Mouse (Mus musculus): ENCODE measurements around the gene Celf3. TPM values are rescaled to one million over a fixed set of nuclear protein-coding genes. Genes with fewer than 3 reads are reported as not detected.

Gene Celf3
- polyA plus RNA-seq, 1 experiment from 2014 or later: 0.24 TPM

GRCm38 (mm10) chr3:94463926-94464578 is 14.0 kb upstream of the Celf3 start:
- H3K27me3 ChIP-seq: peaks cover 3% of the 10 kb centered on the region; the same call in 1 of the 2 replicates
- H3K9ac ChIP-seq: no peak overlapping the region
- H3K9me3 ChIP-seq (replicated peaks): no peaks in the 10 kb centered on the region
- no peaks in the 10 kb centered on the region for H3K36me3 ChIP-seq (replicated peaks)
- no peak overlapping the region for H3K27ac ChIP-seq (replicated peaks)
- H3K4me3 ChIP-seq (replicated peaks): no peak overlapping the region
- WGBS (ENCODE audit: insufficient replicate concordance): 66% methylated on average over 11 of the region's 11 CpGs
- no peaks in the 10 kb centered on the region for H3K4me1 ChIP-seq (replicated peaks)
- no peak overlapping the region for H3K4me2 ChIP-seq
- ATAC-seq (ENCODE audit: insufficient read depth): no peak

- Histone ChIP-seq H3K4me2 (no peak overlapping the region), H3K27me3 (no peaks in the 10 kb centered on the region)
- 65% methylated on average over 13 of the region's 13 CpGs for WGBS (ENCODE audit: insufficient replicate concordance)
Observed at GRCm38 (mm10) chr3:94465632-94466430, 12.3 kb upstream of the Celf3 start.

DNA sequence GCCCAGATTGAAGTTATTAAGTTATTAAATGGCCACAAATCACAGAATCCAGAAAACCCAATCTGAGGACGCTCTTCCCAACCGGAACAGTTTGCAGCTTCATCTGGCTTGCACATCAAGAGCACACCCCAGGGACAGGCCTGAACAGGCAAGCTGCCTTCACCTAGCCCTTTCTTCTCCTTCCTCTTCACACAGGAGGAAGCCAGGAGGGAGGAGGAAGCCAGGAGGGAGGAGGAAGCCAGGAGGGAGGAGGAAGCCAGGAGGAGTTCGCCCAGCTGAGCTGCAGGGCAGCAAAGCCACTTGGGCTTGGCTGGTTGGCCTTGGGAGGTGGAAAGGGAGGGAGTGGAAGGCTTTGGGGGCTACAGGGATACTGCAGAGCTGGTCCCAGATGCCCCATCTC is 9.2 kb upstream of the Celf3 start:
- no peak for ATAC-seq (ENCODE audit: insufficient read depth)

More at GRCm38 (mm10) chr3:94465632-94466430, 12.3 kb upstream of the Celf3 start:
- no peak overlapping the region for H3K27ac ChIP-seq (replicated peaks)
- H3K9ac ChIP-seq: no peak overlapping the region
- no peaks in the 10 kb centered on the region for H3K36me3 ChIP-seq (replicated peaks)
- H3K9me3 ChIP-seq (replicated peaks): no peaks in the 10 kb centered on the region
- no peak overlapping the region for H3K4me3 ChIP-seq (replicated peaks)
- H3K4me1 ChIP-seq (replicated peaks): no peaks in the 10 kb centered on the region
- no peak for ATAC-seq (ENCODE audit: insufficient read depth)

GRCm38 (mm10) chr3:94472447-94473114 is 5.5 kb upstream of the Celf3 start:
- no peak overlapping the region for H3K4me3 ChIP-seq (replicated peaks)
- H3K4me1 ChIP-seq (replicated peaks): no peaks in the 10 kb centered on the region
- H3K9ac ChIP-seq: no peak overlapping the region
- no peaks in the 10 kb centered on the region for H3K9me3 ChIP-seq (replicated peaks)
- H3K36me3 ChIP-seq (replicated peaks): no peaks in the 10 kb centered on the region
- 16% methylated on average over 28 of the region's 28 CpGs for WGBS (ENCODE audit: insufficient replicate concordance)
- H3K27me3 ChIP-seq: peaks cover 13% of the 10 kb centered on the region; the same call in 1 of the 2 replicates
- no peak overlapping the region for H3K4me2 ChIP-seq
- ATAC-seq (ENCODE audit: insufficient read depth): no peak
- no peak overlapping the region for H3K27ac ChIP-seq (replicated peaks)

More for the DNA sequence above, 9.2 kb upstream of the Celf3 start:
- Histone ChIP-seq H3K4me3 (replicated peaks) (no peak overlapping the region), H3K36me3 (replicated peaks) (no peaks in the 10 kb centered on the region), H3K4me1 (replicated peaks) (no peaks in the 10 kb centered on the region), H3K27me3 (peaks cover 13% of the 10 kb centered on the region; the same call in 1 of the 2 replicates), H3K9me3 (replicated peaks) (no peaks in the 10 kb centered on the region), H3K9ac (no peak overlapping the region), H3K4me2 (no peak overlapping the region), H3K27ac (replicated peaks) (no peak overlapping the region)
- WGBS (ENCODE audit: insufficient replicate concordance): 34% methylated on average over 3 of the region's 3 CpGs

DNA sequence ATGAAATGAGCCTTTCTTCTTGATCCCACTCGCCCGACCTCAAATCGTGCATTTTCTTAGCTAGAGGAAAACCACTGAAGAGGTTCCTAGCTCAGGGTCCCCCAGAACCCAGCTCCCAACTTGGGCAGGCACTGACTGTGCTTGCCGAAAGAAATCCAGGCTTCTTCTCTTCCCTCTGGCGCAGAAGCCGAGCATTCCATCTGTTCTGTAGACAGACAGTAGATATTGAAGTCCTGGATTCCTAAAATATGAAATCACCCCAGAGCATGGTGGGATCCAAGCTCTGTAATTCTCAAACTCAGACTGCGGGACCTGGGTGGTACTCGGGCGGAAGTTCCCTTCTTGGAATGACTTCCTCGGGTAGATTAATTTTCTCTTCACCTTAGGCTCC is 5.0 kb upstream of the Celf3 start:
- Histone ChIP-seq H3K4me3 (replicated peaks) (no peak overlapping the region), H3K4me2 (no peak overlapping the region), H3K9me3 (replicated peaks) (no peaks in the 10 kb centered on the region), H3K36me3 (replicated peaks) (no peaks in the 10 kb centered on the region), H3K4me1 (replicated peaks) (peaks cover 5% of the 10 kb centered on the region; the same call in 1 of the 2 replicates), H3K27me3 (peaks cover 18% of the 10 kb centered on the region; the same call in 1 of the 2 replicates), H3K9ac (no peak overlapping the region), H3K27ac (replicated peaks) (no peak overlapping the region)
- WGBS (ENCODE audit: insufficient replicate concordance): 52% methylated on average over 10 of the region's 10 CpGs
- no peak for ATAC-seq (ENCODE audit: insufficient read depth)

GRCm38 (mm10) chr3:94473567-94474232 is 4.4 kb upstream of the Celf3 start:
- Histone ChIP-seq H3K4me2 (no peak overlapping the region), H3K36me3 (replicated peaks) (no peaks in the 10 kb centered on the region), H3K9me3 (replicated peaks) (no peaks in the 10 kb centered on the region), H3K4me3 (replicated peaks) (no peak overlapping the region), H3K4me1 (replicated peaks) (peaks cover 9% of the 10 kb centered on the region; the same call in 1 of the 2 replicates), H3K9ac (no peak overlapping the region), H3K27me3 (peaks cover 24% of the 10 kb centered on the region), H3K27ac (replicated peaks) (no peak overlapping the region)
- WGBS (ENCODE audit: insufficient replicate concordance): 40% methylated on average over 5 of the region's 5 CpGs
- no peak for ATAC-seq (ENCODE audit: insufficient read depth)

DNA sequence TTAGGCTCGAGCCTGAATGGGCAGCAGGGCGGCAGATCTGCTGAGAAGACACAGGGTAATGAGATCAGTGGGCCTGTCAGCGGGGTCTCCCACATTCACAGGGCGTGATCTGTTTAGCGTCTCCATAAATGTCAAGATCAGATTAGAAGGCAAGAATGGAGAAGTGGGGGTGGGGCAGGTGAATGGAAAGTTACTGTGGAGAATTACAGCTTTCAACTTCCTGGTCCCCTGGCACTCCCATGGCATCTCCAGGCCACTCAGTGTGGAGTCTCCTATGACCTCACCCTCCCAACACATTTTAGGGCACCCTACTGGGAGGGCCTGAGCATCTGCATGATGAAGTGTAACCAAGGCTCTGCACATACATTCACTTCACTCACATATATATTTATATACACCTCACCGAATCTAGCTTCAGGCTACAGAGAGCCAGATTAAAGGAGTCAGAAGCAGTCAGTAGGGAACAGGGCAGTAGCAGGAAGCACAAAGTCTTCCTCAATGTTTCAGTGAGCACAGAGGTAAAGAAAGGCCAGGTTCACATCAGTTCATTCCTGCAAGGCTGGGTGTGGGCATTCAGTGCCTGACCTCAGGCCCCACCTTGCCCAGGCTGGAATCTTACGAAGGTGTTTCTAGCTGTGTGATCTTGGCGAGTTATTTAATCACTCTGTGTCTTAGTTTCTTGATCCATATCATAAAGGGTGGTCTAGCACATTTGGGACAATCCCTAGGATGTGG is 1.6 kb upstream of the Celf3 start:
- Histone ChIP-seq H3K4me2 (no peak overlapping the region), H3K9ac (no peak overlapping the region), H3K9me3 (replicated peaks) (no peaks in the 10 kb centered on the region), H3K27ac (replicated peaks) (no peak overlapping the region), H3K27me3 (peaks cover 52% of the 10 kb centered on the region), H3K4me3 (replicated peaks) (no peak overlapping the region), H3K4me1 (replicated peaks) (peaks cover 9% of the 10 kb centered on the region; the same call in 1 of the 2 replicates), H3K36me3 (replicated peaks) (no peaks in the 10 kb centered on the region)
- 41% methylated on average over 8 of the region's 8 CpGs for WGBS (ENCODE audit: insufficient replicate concordance)
- no peak for ATAC-seq (ENCODE audit: insufficient read depth)

DNA sequence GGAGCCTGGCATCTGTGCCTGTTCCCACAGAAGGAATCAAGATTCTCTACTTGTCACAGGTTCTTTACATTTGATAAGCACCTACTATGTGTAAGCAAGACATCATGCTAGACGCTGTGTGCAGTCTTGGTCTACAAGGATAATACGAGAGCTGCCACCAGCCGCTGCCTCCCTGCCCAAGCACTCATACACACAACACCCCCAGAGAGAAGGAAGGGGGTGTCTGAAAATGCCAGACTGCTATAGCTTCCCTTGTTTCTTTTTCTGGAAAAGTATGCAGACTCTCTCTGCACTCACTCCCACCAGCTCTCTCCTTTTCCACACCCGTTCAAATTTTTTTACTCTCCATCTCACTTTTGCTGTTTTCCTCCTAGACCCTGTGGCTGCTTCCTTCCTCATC is 651 bp upstream of the Celf3 start:
- peaks cover 9% of the 10 kb centered on the region; the same call in 1 of the 2 replicates for H3K4me1 ChIP-seq (replicated peaks)
- H3K27ac ChIP-seq (replicated peaks): no peak overlapping the region
- no peaks in the 10 kb centered on the region for H3K36me3 ChIP-seq (replicated peaks)
- no peak overlapping the region for H3K9ac ChIP-seq
- WGBS (ENCODE audit: insufficient replicate concordance): 52% methylated on average over 4 of the region's 4 CpGs
- no peaks in the 10 kb centered on the region for H3K9me3 ChIP-seq (replicated peaks)
- no peak overlapping the region for H3K4me3 ChIP-seq (replicated peaks)
- no peak overlapping the region for H3K4me2 ChIP-seq
- peaks cover 54% of the 10 kb centered on the region for H3K27me3 ChIP-seq
- ATAC-seq (ENCODE audit: insufficient read depth): no peak

DNA sequence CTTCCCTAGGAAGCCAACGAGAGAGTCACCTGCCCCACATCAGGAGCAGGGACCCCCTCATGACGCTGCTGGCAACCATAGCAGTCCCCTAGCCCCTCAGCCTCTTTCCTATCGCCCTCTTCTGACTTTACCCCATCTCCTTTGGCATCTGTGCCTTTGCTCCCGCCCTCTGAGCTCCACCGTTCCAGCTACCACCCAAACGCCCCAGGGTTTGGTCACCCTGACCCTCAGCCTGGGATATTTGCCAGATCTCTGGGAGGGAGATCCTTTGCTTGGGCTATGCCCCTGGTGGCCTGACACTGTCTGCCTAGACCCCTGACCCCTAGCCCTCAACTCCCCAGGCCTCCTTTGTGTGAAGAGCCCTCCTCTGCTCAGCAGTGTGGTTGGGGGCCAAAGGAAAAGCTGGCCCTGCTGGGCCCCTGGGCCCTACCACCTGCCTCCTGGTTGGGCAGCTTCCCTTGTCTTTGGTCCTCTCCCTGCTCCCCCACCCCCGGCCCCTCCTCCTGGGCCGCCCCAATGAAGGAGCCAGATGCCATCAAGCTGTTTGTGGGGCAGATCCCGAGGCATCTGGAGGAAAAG is 585 bp downstream of the Celf3 start:
- ATAC-seq (ENCODE audit: insufficient read depth): no peak
- Histone ChIP-seq H3K27ac (replicated peaks) (no peak overlapping the region), H3K4me2 (no peak overlapping the region), H3K27me3 (peaks cover 46% of the 10 kb centered on the region), H3K9me3 (replicated peaks) (no peaks in the 10 kb centered on the region), H3K4me3 (replicated peaks) (no peak overlapping the region), H3K36me3 (replicated peaks) (no peaks in the 10 kb centered on the region), H3K9ac (no peak overlapping the region), H3K4me1 (replicated peaks) (peaks cover 9% of the 10 kb centered on the region; the same call in 1 of the 2 replicates)
- WGBS (ENCODE audit: insufficient replicate concordance): 10% methylated on average over 9 of the region's 9 CpGs

DNA sequence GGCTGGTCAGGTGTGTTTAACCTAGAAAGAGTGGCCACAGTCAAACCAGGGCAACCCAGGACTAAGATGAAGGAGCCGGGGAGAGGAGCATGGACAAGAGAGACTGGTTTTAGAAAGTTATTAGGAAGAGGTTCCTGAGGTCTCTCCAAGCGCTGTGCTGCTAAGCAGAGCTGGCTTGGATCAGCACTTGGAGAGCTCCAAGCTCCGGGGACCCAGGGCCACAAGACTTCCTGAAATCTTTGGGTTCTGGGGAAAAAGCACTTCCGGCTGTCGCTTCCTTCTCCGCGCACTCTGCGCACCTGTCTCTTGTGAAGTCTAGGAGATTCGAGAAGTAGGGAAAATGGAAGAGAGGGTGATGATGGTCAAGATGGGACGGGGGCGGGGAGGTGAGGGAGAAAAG is 1.5 kb downstream of the Celf3 start:
- no peak overlapping the region for H3K4me3 ChIP-seq (replicated peaks)
- no peaks in the 10 kb centered on the region for H3K9me3 ChIP-seq (replicated peaks)
- no peak overlapping the region for H3K9ac ChIP-seq
- H3K36me3 ChIP-seq (replicated peaks): no peaks in the 10 kb centered on the region
- H3K27ac ChIP-seq (replicated peaks): no peak overlapping the region
- H3K4me1 ChIP-seq (replicated peaks): peaks cover 9% of the 10 kb centered on the region; the same call in 1 of the 2 replicates
- 5% methylated on average over 11 of the region's 11 CpGs for WGBS (ENCODE audit: insufficient replicate concordance)
- no peak for ATAC-seq (ENCODE audit: insufficient read depth)
- peaks cover 46% of the 10 kb centered on the region for H3K27me3 ChIP-seq
- H3K4me2 ChIP-seq: no peak overlapping the region; the same call in 1 of the 2 replicates

Measured in liver, embryonic 15.5 days (tissue).